Mouse (Mus musculus) spleen, adult 2 months (tissue): Measurements from ENCODE around the gene Atp5g1.

ENCODE experiments used
- CTCF ChIP-seq: fragments of 200-500 bp; IDR thresholded peaks from 2 replicates; pipeline ENCODE4 v1.5.1; 2011; ENCODE audit warnings: mild to moderate bottlenecking, inconsistent platforms; ENCODE audit not compliant: insufficient read depth, insufficient read length, insufficient replicate concordance; ENCODE audit errors: extremely low read depth
- POLR2A ChIP-seq: fragments of 200-500 bp; IDR thresholded peaks from 2 replicates; pipeline ENCODE4 v1.6.1; 2011; ENCODE audit warnings: low read depth, low read length, inconsistent platforms

DNA sequence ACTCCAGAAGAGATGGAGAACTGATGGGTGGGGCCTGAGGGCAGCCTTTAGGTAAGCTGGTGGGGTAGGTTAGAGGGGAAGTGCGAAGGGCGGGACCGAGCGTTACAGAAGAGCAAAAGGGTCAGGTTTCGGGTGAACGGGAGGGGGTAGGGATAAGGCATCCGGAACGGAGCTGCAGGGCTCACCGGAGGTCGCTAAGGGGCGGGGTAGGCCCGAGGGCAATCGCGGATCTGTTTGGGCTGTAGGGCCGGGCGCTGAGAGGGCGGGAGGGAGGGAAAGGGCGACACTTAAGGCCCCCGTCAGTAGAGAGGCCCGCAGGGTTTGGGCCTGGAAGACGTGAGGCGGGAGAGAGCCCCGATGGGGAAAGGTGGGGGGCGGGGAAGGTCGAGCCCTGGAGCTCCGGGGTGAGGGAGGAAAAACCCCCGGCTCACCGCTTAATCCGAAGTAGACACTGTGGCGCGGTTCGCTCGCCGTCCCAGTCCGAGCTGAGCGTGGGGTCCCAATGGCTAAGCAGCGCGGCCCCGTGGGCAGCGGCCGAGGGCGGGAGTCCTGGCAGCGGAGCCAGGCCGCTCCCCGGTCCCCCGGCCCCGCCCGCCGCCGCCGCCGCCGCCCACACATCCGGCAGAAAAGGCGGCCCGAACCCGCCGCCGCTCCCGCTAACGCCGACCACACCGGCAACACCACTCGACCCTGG lies 10.8 kb downstream of the Atp5g1 start:
- TF ChIP-seq CTCF (no peak), POLR2A (no peak)
